Mouse (Mus musculus) limb, embryonic 15.5 days (tissue): ENCODE results near the gene Camkmt. TPM values are rescaled to one million over a fixed set of nuclear protein-coding genes. Genes with fewer than 3 reads are reported as not detected.

ENCODE experiments used
- ATAC-seq: fragments of 200-750 bp; cut with Nextera tagmentation; 2 replicates; pipeline ENCODE4 v1.8.0; 2017; ENCODE audit warnings: low read depth, moderate TSS enrichment; ENCODE audit not compliant: insufficient number of reproducible peaks, low FRiP score, low TSS enrichment
- H3K27ac ChIP-seq: fragments of 300-500 bp; sonication (generic); 2 replicates; pipeline ENCODE4 v1.5.1; 2015; ENCODE audit warnings: moderate library complexity, mild to moderate bottlenecking, inconsistent platforms
- H3K27me3 ChIP-seq: fragments of 300-500 bp; sonication (generic); 2 replicates; pipeline ENCODE4 v1.6.1; 2015; ENCODE audit warnings: inconsistent platforms
- H3K36me3 ChIP-seq: fragments of 300-500 bp; sonication (generic); 2 replicates; pipeline ENCODE4 v1.6.1; 2015; ENCODE audit warnings: inconsistent platforms
- H3K4me1 ChIP-seq: fragments of 300-500 bp; sonication (generic); 2 replicates; pipeline ENCODE4 v1.6.1; 2015; ENCODE audit warnings: inconsistent platforms
- H3K4me2 ChIP-seq: fragments of 300-500 bp; sonication (generic); 2 replicates; pipeline ENCODE4 v1.6.1; 2015; ENCODE audit warnings: mild to moderate bottlenecking, inconsistent platforms
- H3K4me3 ChIP-seq: fragments of 300-500 bp; sonication (generic); 2 replicates; pipeline ENCODE4 v1.5.1; 2015; ENCODE audit warnings: mild to moderate bottlenecking, inconsistent platforms
- H3K9ac ChIP-seq: fragments of 300-500 bp; sonication (generic); 2 replicates; pipeline ENCODE4 v1.6.1; 2015; ENCODE audit warnings: inconsistent platforms
- H3K9me3 ChIP-seq: fragments of 300-500 bp; sonication (generic); 2 replicates; pipeline ENCODE4 v1.6.1; 2016; ENCODE audit warnings: inconsistent platforms
- WGBS: fragments of 180-500 bp; shearing (Covaris S2); methylation state at CpG from one replicate; pipeline ENCODE4 v1.1.7; 2015; 5-methylcytosine and 5-hydroxymethylcytosine counted together
- polyA plus RNA-seq: library from polyadenylated mRNA; unstranded; fragments of >200 nt; fragmentation: Nextera tagmentation; extraction: Ambion mirVana; gene quantifications from 2 replicates; pipeline ENCODE4 v1.2.1, GENCODE M21; 2015

Camkmt gene
- polyA plus RNA-seq, 1 experiment from 2014 or later = 12.3 TPM

DNA sequence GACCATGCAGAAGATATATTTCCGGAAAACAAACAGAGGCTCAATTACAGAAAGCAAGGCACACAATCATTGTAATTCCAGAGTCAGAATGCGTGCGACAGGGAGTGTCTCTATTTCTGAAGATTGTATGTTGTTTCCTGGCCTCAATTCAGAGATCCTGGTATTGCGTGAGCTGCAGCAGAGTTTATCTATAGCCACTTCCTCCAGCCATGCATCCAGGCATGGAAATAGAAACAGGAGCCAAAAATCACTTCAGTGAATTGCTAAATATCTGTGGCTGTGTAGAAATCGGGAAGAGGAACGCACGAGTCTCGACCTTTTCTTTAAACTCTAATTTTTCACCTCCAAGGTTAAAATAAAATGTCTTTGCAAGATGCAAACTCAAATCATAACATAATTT lies 287.1 kb downstream of the Camkmt start:
- Histone ChIP-seq H3K4me2 (no peak overlapping the region), H3K36me3 (no peaks in the 10 kb centered on the region), H3K27ac (no peak overlapping the region), H3K9me3 (no peaks in the 10 kb centered on the region), H3K9ac (no peak overlapping the region), H3K4me3 (no peak overlapping the region), H3K27me3 (peaks cover 4% of the 10 kb centered on the region; the same call in 1 of the 2 replicates), H3K4me1 (0 out of 2 replicates have a peak, but pooled peaks cover 7% of the 10 kb centered on the region)
- no peak for ATAC-seq
- 89% methylated on average over 8 of the region's 8 CpGs for WGBS

GRCm38 (mm10) chr17:85379101-85379500 lies 288.7 kb downstream of the Camkmt start:
- Histone ChIP-seq H3K4me3 (no peak overlapping the region), H3K4me1 (0 out of 2 replicates have a peak, but pooled peaks cover 7% of the 10 kb centered on the region), H3K36me3 (no peaks in the 10 kb centered on the region), H3K27ac (no peak overlapping the region), H3K27me3 (no peaks in the 10 kb centered on the region), H3K9ac (no peak overlapping the region), H3K4me2 (no peak overlapping the region), H3K9me3 (no peaks in the 10 kb centered on the region)
- no peak for ATAC-seq
- WGBS = 86% methylated on average over 7 of the region's 7 CpGs

DNA sequence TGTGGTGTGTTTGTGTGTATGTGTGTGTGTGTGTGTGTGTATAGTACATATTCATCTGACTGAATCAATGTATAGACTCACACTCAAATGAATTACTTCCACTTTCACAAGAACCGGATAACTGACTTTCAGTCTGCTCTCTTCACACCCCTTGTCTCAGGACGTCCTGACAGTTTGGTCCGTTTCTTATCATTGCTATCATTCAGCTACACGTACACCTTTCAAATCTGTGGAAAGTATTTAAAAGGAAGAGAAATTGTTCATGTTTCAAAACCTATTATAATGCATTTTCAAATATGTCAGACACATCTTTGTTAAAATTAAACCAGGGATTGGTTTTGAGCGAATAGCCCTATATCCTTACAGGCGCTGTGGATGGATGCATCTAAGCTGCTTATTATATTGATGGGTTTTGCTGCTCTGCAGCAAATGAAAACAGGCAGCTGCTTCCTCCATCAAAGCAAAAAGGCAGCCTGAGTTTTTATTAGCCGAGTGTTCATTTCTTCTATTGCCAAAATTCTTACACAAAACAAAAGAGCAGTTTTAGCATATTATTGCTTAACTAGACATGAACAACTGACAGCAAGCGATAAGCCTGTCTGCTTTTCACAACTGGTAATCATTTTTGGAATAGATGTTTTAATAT lies 291.3 kb downstream of the Camkmt start:
- WGBS = 67% methylated on average over 8 of the region's 8 CpGs
- Histone ChIP-seq H3K9ac (no peak overlapping the region), H3K27me3 (no peaks in the 10 kb centered on the region), H3K36me3 (no peaks in the 10 kb centered on the region), H3K4me1 (no peaks in the 10 kb centered on the region), H3K4me3 (no peak overlapping the region), H3K27ac (no peak overlapping the region), H3K9me3 (no peaks in the 10 kb centered on the region), H3K4me2 (no peak overlapping the region)
- ATAC-seq = no peak

GRCm38 (mm10) chr17:85382344-85382743 lies 292.0 kb downstream of the Camkmt start:
- no peak overlapping the region for H3K9ac ChIP-seq
- H3K4me2 ChIP-seq = no peak overlapping the region
- no peaks in the 10 kb centered on the region for H3K27me3 ChIP-seq
- no peak overlapping the region for H3K4me3 ChIP-seq
- H3K4me1 ChIP-seq = no peaks in the 10 kb centered on the region
- no peak overlapping the region for H3K27ac ChIP-seq
- ATAC-seq = no peak
- 65% methylated on average over 4 of the region's 4 CpGs for WGBS
- no peaks in the 10 kb centered on the region for H3K36me3 ChIP-seq
- H3K9me3 ChIP-seq = no peaks in the 10 kb centered on the region

- 84% methylated on average over 6 of the region's 6 CpGs for WGBS
- H3K4me1 ChIP-seq = no peaks in the 10 kb centered on the region
- no peaks in the 10 kb centered on the region for H3K36me3 ChIP-seq
- ATAC-seq = no peak
- H3K9ac ChIP-seq = no peak overlapping the region
- H3K4me2 ChIP-seq = no peak overlapping the region
- H3K27me3 ChIP-seq = no peaks in the 10 kb centered on the region
- H3K9me3 ChIP-seq = no peaks in the 10 kb centered on the region
- H3K4me3 ChIP-seq = no peak overlapping the region
- no peak overlapping the region for H3K27ac ChIP-seq
Measured at GRCm38 (mm10) chr17:85382906-85383305, 292.6 kb downstream of the Camkmt start.

- no peak for ATAC-seq
- H3K4me2 ChIP-seq = no peak overlapping the region
- H3K4me3 ChIP-seq = no peak overlapping the region
- no peaks in the 10 kb centered on the region for H3K27me3 ChIP-seq
- 78% methylated on average over 16 of the region's 16 CpGs for WGBS
- H3K9ac ChIP-seq = no peak overlapping the region
- H3K36me3 ChIP-seq = no peaks in the 10 kb centered on the region
- H3K9me3 ChIP-seq = no peaks in the 10 kb centered on the region
- H3K4me1 ChIP-seq = 0 out of 2 replicates have a peak, but pooled peaks cover 3% of the 10 kb centered on the region
- no peak overlapping the region for H3K27ac ChIP-seq
Measured at GRCm38 (mm10) chr17:85393091-85393890, 302.9 kb downstream of the Camkmt start.

DNA sequence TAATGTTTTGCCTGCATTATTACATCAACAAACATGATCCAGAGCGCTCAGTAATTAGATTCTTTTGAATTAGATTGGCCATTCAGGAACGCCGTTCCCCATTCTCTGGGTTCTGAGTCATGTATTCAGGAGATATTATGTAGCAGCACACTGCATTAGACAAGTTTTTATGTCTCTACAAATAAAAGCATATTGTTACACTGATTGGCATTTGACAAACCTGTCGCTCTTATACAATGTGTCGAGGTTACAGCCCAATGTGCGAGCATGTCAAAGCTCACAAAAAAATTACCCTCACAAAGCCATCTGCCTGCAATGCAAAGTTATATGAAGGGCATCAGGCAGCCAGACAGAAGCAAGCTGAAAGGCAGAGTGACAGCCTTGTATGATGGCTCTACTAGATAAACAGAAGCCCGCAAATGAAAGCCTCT lies 303.6 kb downstream of the Camkmt start:
- 0 out of 2 replicates have a peak, but pooled peaks cover 3% of the 10 kb centered on the region for H3K4me1 ChIP-seq
- H3K9me3 ChIP-seq = no peaks in the 10 kb centered on the region
- H3K4me3 ChIP-seq = no peak overlapping the region
- no peaks in the 10 kb centered on the region for H3K36me3 ChIP-seq
- H3K4me2 ChIP-seq = no peak overlapping the region
- WGBS = 91% methylated on average over 7 of the region's 7 CpGs
- H3K27me3 ChIP-seq = no peaks in the 10 kb centered on the region
- H3K9ac ChIP-seq = no peak overlapping the region
- H3K27ac ChIP-seq = no peak overlapping the region
- no peak for ATAC-seq

DNA sequence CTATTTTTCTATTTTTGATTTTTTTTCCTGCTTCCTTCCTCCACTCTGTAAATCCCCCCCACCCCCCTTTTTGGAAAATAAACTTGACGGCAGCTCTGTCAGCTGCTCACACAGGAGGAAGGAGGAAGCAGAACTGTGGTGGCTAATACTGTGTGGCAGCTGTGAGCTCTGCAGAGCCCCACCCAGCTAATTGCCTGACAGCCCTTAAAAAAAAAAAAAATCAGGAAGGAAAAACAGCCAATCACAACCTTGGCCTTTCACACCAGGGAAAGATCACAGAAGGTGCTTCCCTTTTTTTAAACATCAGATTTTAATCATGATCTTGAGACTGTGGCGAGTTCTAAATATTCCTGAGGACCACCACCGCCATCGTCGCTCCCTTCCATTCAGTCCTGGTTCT lies 305.1 kb downstream of the Camkmt start:
- no peak for ATAC-seq
- Histone ChIP-seq H3K4me1 (0 out of 2 replicates have a peak, but pooled peaks cover 3% of the 10 kb centered on the region), H3K9ac (no peak overlapping the region), H3K4me3 (no peak overlapping the region), H3K4me2 (no peak overlapping the region), H3K27ac (no peak overlapping the region), H3K9me3 (no peaks in the 10 kb centered on the region), H3K36me3 (no peaks in the 10 kb centered on the region), H3K27me3 (no peaks in the 10 kb centered on the region)
- 32% methylated on average over 5 of the region's 5 CpGs for WGBS

- Histone ChIP-seq H3K4me1 (no peaks in the 10 kb centered on the region), H3K27me3 (no peaks in the 10 kb centered on the region), H3K36me3 (no peaks in the 10 kb centered on the region), H3K9me3 (no peaks in the 10 kb centered on the region), H3K9ac (no peak overlapping the region), H3K27ac (no peak overlapping the region), H3K4me3 (no peak overlapping the region), H3K4me2 (no peak overlapping the region)
- ATAC-seq = no peak
- 62% methylated on average over 4 of the region's 4 CpGs for WGBS
Measured at GRCm38 (mm10) chr17:85400751-85401150, 310.4 kb downstream of the Camkmt start.

- no peaks in the 10 kb centered on the region for H3K27me3 ChIP-seq
- no peaks in the 10 kb centered on the region for H3K9me3 ChIP-seq
- no peaks in the 10 kb centered on the region for H3K4me1 ChIP-seq
- H3K27ac ChIP-seq = no peak overlapping the region
- WGBS = 69% methylated on average over 5 of the region's 5 CpGs
- no peak overlapping the region for H3K4me2 ChIP-seq
- H3K36me3 ChIP-seq = no peaks in the 10 kb centered on the region
- no peak overlapping the region for H3K4me3 ChIP-seq
- ATAC-seq = no peak
- no peak overlapping the region for H3K9ac ChIP-seq
Measured at GRCm38 (mm10) chr17:85405161-85405560, 314.8 kb downstream of the Camkmt start.

- Histone ChIP-seq H3K4me1 (no peaks in the 10 kb centered on the region), H3K9ac (no peak overlapping the region), H3K36me3 (no peaks in the 10 kb centered on the region), H3K27ac (no peak overlapping the region), H3K4me3 (no peak overlapping the region), H3K9me3 (no peaks in the 10 kb centered on the region), H3K27me3 (no peaks in the 10 kb centered on the region), H3K4me2 (no peak overlapping the region)
- WGBS = 83% methylated on average over 10 of the region's 10 CpGs
- no peak for ATAC-seq
Measured at GRCm38 (mm10) chr17:85406195-85406594, 315.8 kb downstream of the Camkmt start.

DNA sequence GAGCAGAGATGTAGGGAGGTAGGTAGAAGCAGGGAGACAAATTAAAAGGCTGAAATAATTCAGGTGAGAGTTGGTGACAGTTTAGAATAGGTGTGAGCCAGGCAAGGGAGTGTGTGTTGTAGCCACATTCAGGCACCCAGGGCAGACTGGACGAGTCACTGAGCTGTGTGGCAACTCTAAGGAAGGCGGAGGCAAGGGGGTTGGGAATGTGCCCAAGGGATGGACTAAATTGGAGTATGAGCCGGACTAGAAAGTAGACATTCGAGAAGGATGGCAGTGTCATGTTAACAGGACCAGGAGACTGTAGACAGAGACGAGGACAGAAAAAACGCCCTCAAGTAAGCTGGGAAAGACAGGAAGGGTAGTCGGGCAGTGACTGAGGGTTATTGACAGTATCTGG lies 338.5 kb downstream of the Camkmt start:
- ATAC-seq = no peak
- WGBS = 65% methylated on average over 7 of the region's 7 CpGs

More for the DNA sequence above, 338.5 kb downstream of the Camkmt start:
- Histone ChIP-seq H3K27me3 (no peaks in the 10 kb centered on the region), H3K4me1 (no peaks in the 10 kb centered on the region), H3K36me3 (no peaks in the 10 kb centered on the region), H3K27ac (no peak overlapping the region), H3K4me3 (no peak overlapping the region), H3K4me2 (no peak overlapping the region), H3K9ac (no peak overlapping the region), H3K9me3 (no peaks in the 10 kb centered on the region)
